Mouse (Mus musculus) forebrain, embryonic 13.5 days (tissue): ENCODE data around the gene Cdx2. TPM values are rescaled to one million over a fixed set of nuclear protein-coding genes. Genes with fewer than 3 reads are reported as not detected.

ENCODE experiments used
- ATAC-seq: fragments of 200-750 bp; cut with Nextera tagmentation; 2 replicates; pipeline ENCODE4 v1.8.0; 2017
- H3K27ac ChIP-seq: fragments of 300-500 bp; sonication (generic); 2 replicates; pipeline ENCODE4 v1.5.1; 2015; ENCODE audit warnings: inconsistent platforms, mild to moderate bottlenecking, moderate library complexity
- H3K27me3 ChIP-seq: fragments of 300-500 bp; sonication (generic); 2 replicates; pipeline ENCODE4 v1.6.1; 2015; ENCODE audit warnings: mild to moderate bottlenecking, inconsistent platforms
- H3K36me3 ChIP-seq: fragments of 300-500 bp; sonication (generic); 2 replicates; pipeline ENCODE4 v1.6.1; 2015; ENCODE audit warnings: mild to moderate bottlenecking, inconsistent platforms; ENCODE audit not compliant: poor library complexity, severe bottlenecking
- H3K4me1 ChIP-seq: fragments of 300-500 bp; sonication (generic); 2 replicates; pipeline ENCODE4 v1.6.1; 2015; ENCODE audit warnings: inconsistent platforms
- H3K4me2 ChIP-seq: fragments of 300-500 bp; sonication (generic); 2 replicates; pipeline ENCODE4 v1.6.1; 2015; ENCODE audit warnings: inconsistent platforms, mild to moderate bottlenecking, moderate library complexity
- H3K4me3 ChIP-seq: fragments of 300-500 bp; sonication (generic); 2 replicates; pipeline ENCODE4 v1.5.1; 2015; ENCODE audit warnings: mild to moderate bottlenecking, inconsistent platforms
- H3K9ac ChIP-seq: fragments of 300-500 bp; sonication (generic); 2 replicates; pipeline ENCODE4 v1.6.1; 2015; ENCODE audit warnings: mild to moderate bottlenecking, inconsistent platforms
- H3K9me3 ChIP-seq: fragments of 300-500 bp; sonication (generic); replicated peaks from 2 replicates; pipeline ENCODE4 v1.6.1; 2016; ENCODE audit warnings: inconsistent platforms
- WGBS: fragments of 180-500 bp; shearing (Covaris S2); methylation state at CpG from one replicate; pipeline ENCODE4 v1.1.7; 2015; 5-methylcytosine and 5-hydroxymethylcytosine counted together
- microRNA-seq: library from miRNA; unstranded; fragments of <30 nt; microRNA quantifications from one replicate; pipeline ENCODE4, GENCODE M21; 2016
- polyA plus RNA-seq: library from polyadenylated mRNA; unstranded; fragments of >200 nt; fragmentation: Nextera tagmentation; extraction: Ambion mirVana; gene quantifications from 2 replicates; pipeline ENCODE4 v1.2.1, GENCODE M21; 2015

Cdx2 gene
- polyA plus RNA-seq, 1 experiment from 2014 or later, result not detected

DNA sequence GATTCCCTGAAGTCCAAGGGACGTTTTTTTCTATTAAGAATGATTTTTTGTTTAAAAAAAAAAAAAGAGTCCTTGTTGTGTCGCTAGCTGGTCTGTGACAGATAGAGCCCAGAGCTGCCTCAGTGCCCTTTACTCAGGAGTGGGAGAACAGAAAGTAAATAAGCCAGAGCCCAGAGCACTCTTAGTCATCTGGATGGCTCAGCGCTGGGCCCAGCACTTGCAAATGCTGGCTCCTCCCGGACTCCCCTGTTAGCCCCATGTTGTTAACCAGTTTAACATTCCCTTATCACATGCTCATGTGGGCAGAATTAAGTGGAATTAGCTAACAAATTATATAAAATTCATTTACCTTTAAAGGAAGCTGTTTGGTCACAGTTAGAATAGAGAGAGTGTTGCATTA is 43.1 kb downstream of the Cdx2 start:
- Histone ChIP-seq H3K4me2 (no peak overlapping the region), H3K9me3 (no peaks in the 10 kb centered on the region), H3K27me3 (peaks cover 82% of the 10 kb centered on the region), H3K9ac (no peak overlapping the region), H3K4me3 (no peak overlapping the region), H3K27ac (no peak overlapping the region), H3K4me1 (no peaks in the 10 kb centered on the region), H3K36me3 (no peaks in the 10 kb centered on the region)
- WGBS, result 53% methylated on average over 4 of the region's 4 CpGs
- no peak for ATAC-seq

DNA sequence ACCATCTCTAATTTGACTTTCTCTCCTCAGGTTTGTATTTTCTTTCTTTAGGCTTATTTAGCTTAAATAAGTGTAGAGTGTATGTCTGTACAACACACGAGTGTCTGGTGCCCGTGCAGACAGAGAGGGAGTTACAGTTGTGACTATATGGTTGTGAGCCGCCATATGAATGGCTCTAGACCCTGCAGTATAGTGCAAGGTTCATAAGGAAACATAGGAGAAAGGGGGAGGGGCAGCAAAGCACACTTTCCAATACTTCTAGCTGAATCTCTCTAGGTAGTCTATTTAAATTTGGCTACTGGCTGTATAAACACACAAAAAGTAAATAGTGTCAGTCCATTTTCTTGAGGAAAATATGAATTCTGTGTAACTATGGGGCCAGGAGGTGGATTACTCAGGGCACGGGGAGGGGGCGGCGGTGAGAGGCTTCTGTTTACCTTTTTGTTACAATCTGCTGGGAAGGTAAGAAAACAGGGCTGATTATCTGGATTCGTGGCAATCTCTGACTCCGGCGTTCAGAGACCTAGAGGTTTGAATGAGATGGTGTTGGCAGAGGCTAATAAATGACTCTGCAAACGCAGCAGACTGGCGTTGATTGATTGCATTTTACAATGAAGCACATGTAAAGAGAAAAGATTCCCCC is 45.0 kb downstream of the Cdx2 start:
- Histone ChIP-seq H3K9me3 (no peaks in the 10 kb centered on the region), H3K27me3 (peaks cover 68% of the 10 kb centered on the region), H3K36me3 (no peaks in the 10 kb centered on the region), H3K4me2 (no peak overlapping the region), H3K4me3 (no peak overlapping the region), H3K9ac (no peak overlapping the region), H3K4me1 (no peaks in the 10 kb centered on the region), H3K27ac (no peak overlapping the region)
- ATAC-seq, result no peak
- WGBS, result 64% methylated on average over 11 of the region's 11 CpGs

DNA sequence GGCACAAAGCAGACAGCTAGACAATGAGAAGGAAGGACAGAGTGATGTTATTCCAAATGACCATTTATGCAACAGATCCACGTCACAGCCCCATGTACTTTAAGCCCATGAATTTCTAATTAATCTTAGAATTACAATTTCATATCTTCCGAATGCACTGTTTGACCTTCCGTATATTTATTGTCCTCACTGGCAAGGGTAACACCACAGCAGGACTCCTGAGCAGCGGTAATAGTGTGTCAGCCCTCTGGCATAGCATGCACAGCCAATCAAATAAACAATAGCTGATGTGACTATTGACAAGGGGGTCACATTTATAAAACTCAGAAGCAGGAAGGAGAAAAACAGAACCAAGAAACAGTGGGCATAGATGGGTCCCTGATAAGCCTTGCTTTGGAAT is 46.3 kb downstream of the Cdx2 start:
- peaks cover 60% of the 10 kb centered on the region for H3K27me3 ChIP-seq
- no peak overlapping the region for H3K4me2 ChIP-seq
- no peak for ATAC-seq
- WGBS, result 80% methylated on average over 4 of the region's 4 CpGs
- H3K4me1 ChIP-seq, result no peaks in the 10 kb centered on the region
- no peaks in the 10 kb centered on the region for H3K36me3 ChIP-seq
- H3K9me3 ChIP-seq, result no peaks in the 10 kb centered on the region
- H3K4me3 ChIP-seq, result no peak overlapping the region
- no peak overlapping the region for H3K9ac ChIP-seq
- no peak overlapping the region for H3K27ac ChIP-seq

DNA sequence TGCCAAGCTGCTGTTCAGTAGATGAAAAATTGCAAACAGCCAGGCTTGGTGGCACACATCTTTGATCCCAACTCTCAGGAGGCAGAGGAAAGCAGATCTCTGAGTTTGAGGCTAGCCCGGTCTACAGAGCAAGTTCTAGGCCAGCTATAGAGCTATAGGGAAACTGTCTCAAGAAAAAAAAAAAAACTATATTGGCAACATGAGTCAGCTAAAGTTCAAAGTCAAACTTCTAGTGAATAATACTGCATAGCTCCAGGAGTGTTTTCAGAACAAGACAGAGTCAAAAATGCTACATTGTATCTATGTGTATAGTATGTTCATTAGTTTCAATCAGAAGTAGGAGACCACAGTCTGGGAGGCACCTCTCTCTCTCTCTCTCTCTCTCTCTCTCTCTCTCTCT is 46.9 kb downstream of the Cdx2 start:
- Histone ChIP-seq H3K9me3 (no peaks in the 10 kb centered on the region), H3K9ac (no peak overlapping the region), H3K36me3 (no peaks in the 10 kb centered on the region), H3K27ac (no peak overlapping the region), H3K27me3 (peaks cover 54% of the 10 kb centered on the region), H3K4me3 (no peak overlapping the region), H3K4me2 (no peak overlapping the region), H3K4me1 (no peaks in the 10 kb centered on the region)
- WGBS, result 90% methylated on average over 1 of the region's 1 CpGs
- ATAC-seq, result no peak

Small RNAs within 50 kb of the gene (microRNA-seq; reads per million reads assigned to microRNA genes)
- gene Mir7k, result not detected

Other genes with a start within 250 kb of the Cdx2 start
- gene Lnx2, start 230.7 kb downstream of the Cdx2 start, polyA plus RNA-seq, result 4.7 and 5.6 TPM in 2 replicates
- gene Polr1d, start 230.2 kb downstream of the Cdx2 start, polyA plus RNA-seq, result 105 and 118 TPM in 2 replicates
- gene Gsx1, start 118.6 kb downstream of the Cdx2 start, polyA plus RNA-seq, result 4.0 and 4.7 TPM in 2 replicates
- not detected in 2 replicates for gene Pdx1, start 37.3 kb downstream of the Cdx2 start, polyA plus RNA-seq
- gene Urad, start 15.2 kb upstream of the Cdx2 start, polyA plus RNA-seq, result not detected in 2 replicates
- gene Flt3, start 93.2 kb upstream of the Cdx2 start, polyA plus RNA-seq, result 0.04 and 0.08 TPM in 2 replicates
- 67.5 and 68.1 TPM in 2 replicates for gene Pan3, start 122.9 kb upstream of the Cdx2 start, polyA plus RNA-seq